Mouse (Mus musculus) MEL (cell line): Measurements from ENCODE around the gene Prdx3. TPM values are rescaled to one million over a fixed set of nuclear protein-coding genes. Genes with fewer than 3 reads are reported as not detected.

Source experiments
- DNase-seq: peaks from one replicate; pipeline ENCODE4 v3.0.0; 2011; ENCODE audit warnings: low read depth, low spot score
- H3K27ac ChIP-seq: 2 replicates; pipeline ENCODE4 v1.5.1; 2012; ENCODE audit warnings: low read depth, mild to moderate bottlenecking, control low read depth, low read length, moderate library complexity; ENCODE audit not compliant: control insufficient read depth
- H3K27me3 ChIP-seq, 2 experiments: fragments of 150-350 bp in 1 of 2; sonication (generic) in 1 of 2; 2 replicates each; pipeline ENCODE4 v1.6.1; 2012; ENCODE audit warnings: low read length in 2 of 2, mild to moderate bottlenecking in 2 of 2, improper control_type of control experiment in 1 of 2, moderate library complexity in 1 of 2; ENCODE audit not compliant: insufficient read depth in 2 of 2, control insufficient read depth in 1 of 2
- H3K36me3 ChIP-seq, 2 experiments: 2 replicates each; pipeline ENCODE4 v1.6.1; 2012 to 2014; ENCODE audit warnings: low read length in 2 of 2, improper control_type of control experiment in 1 of 2, inconsistent platforms in 1 of 2, mild to moderate bottlenecking in 1 of 2; ENCODE audit not compliant: insufficient read depth in 2 of 2, control insufficient read depth in 1 of 2
- H3K4me1 ChIP-seq, 2 experiments: fragments of 150-350 bp in 1 of 2; sonication (generic) in 1 of 2; 2 replicates each; pipeline ENCODE4 v1.6.1; 2012; ENCODE audit warnings: low read length in 2 of 2, improper control_type of control experiment in 1 of 2, mild to moderate bottlenecking in 1 of 2; ENCODE audit not compliant: insufficient read depth in 2 of 2, control insufficient read depth in 1 of 2
- H3K4me3 ChIP-seq, 2 experiments: fragments of 150-350 bp in 1 of 2; sonication (generic) in 1 of 2; 2 replicates each; pipeline ENCODE4 v1.5.1; 2012; ENCODE audit warnings: low read depth in 2 of 2, low read length in 2 of 2, mild to moderate bottlenecking in 2 of 2, moderate library complexity in 2 of 2, control low read depth in 1 of 2, improper control_type of control experiment in 1 of 2; ENCODE audit not compliant: control insufficient read depth in 1 of 2, insufficient read depth in 1 of 2
- H3K79me2 ChIP-seq: 2 replicates; pipeline ENCODE4 v1.6.1; 2012; ENCODE audit warnings: mild to moderate bottlenecking, low read length, moderate library complexity; ENCODE audit not compliant: control insufficient read depth, poor library complexity, insufficient read depth
- H3K9ac ChIP-seq: 2 replicates; pipeline ENCODE4 v1.6.1; 2012; ENCODE audit warnings: low read depth, mild to moderate bottlenecking, control low read depth, low read length, moderate library complexity; ENCODE audit not compliant: control insufficient read depth, poor library complexity, severe bottlenecking
- H3K9me3 ChIP-seq: fragments of 150-350 bp; sonication (generic); replicated peaks from 2 replicates; pipeline ENCODE4 v1.6.1; 2012; ENCODE audit warnings: mild to moderate bottlenecking, low read length, improper control_type of control experiment, moderate library complexity; ENCODE audit not compliant: insufficient read depth
- BHLHE40 ChIP-seq: IDR thresholded peaks from 2 replicates; pipeline ENCODE4 v1.6.1; 2012; ENCODE audit warnings: low read depth, mild to moderate bottlenecking, inconsistent platforms, low read length, improper control_type of control experiment, borderline replicate concordance
- CHD1 ChIP-seq: IDR thresholded peaks from 2 replicates; pipeline ENCODE4 v1.6.1; 2012; ENCODE audit warnings: low read depth, mild to moderate bottlenecking, inconsistent platforms, low read length, improper control_type of control experiment
- CHD2 ChIP-seq: IDR thresholded peaks from 2 replicates; pipeline ENCODE4 v1.6.1; 2011; ENCODE audit warnings: low read length, improper control_type of control experiment
- CTCF ChIP-seq, 3 experiments: IDR thresholded peaks in 2 of 3; conservative IDR thresholded peaks in 1 of 3; 2 replicates each; pipeline ENCODE4 v1.5.1; 2011 to 2012; ENCODE audit warnings: low read length in 3 of 3, low read depth in 2 of 3, mild to moderate bottlenecking in 2 of 3, improper control_type of control experiment in 1 of 3, inconsistent platforms in 1 of 3, mixed read lengths in 1 of 3, moderate library complexity in 1 of 3; ENCODE audit not compliant: control insufficient read depth in 1 of 3, insufficient read depth in 1 of 3, poor library complexity in 1 of 3, severe bottlenecking in 1 of 3
- E2F4 ChIP-seq: IDR thresholded peaks from 2 replicates; pipeline ENCODE4 v1.6.1; 2011; ENCODE audit warnings: low read depth, low read length, improper control_type of control experiment, borderline replicate concordance
- ELF1 ChIP-seq: IDR thresholded peaks from 2 replicates; pipeline ENCODE4 v1.6.1; 2014; ENCODE audit warnings: low read depth, mild to moderate bottlenecking, inconsistent platforms, low read length, improper control_type of control experiment, moderate library complexity
- EP300 ChIP-seq, 2 experiments: IDR thresholded peaks; 2 replicates each; pipeline ENCODE4 v1.6.1; 2011; ENCODE audit warnings: improper control_type of control experiment in 2 of 2, low read length in 2 of 2, low read depth in 1 of 2, mild to moderate bottlenecking in 1 of 2
- ETS1 ChIP-seq: IDR thresholded peaks from 2 replicates; pipeline ENCODE4 v1.6.1; 2012; ENCODE audit warnings: low read depth, mild to moderate bottlenecking, inconsistent platforms, low read length, improper control_type of control experiment, moderate library complexity
- GABPA ChIP-seq: IDR thresholded peaks from 2 replicates; pipeline ENCODE4 v1.6.1; 2012; ENCODE audit warnings: low read depth, mild to moderate bottlenecking, inconsistent platforms, low read length, improper control_type of control experiment, moderate library complexity
- GATA1 ChIP-seq: IDR thresholded peaks from 2 replicates; pipeline ENCODE4 v1.6.1; 2011; ENCODE audit warnings: low read depth, low read length, improper control_type of control experiment
- HCFC1 ChIP-seq: IDR thresholded peaks from 2 replicates; pipeline ENCODE4 v1.6.1; 2012; ENCODE audit warnings: low read depth, mild to moderate bottlenecking, inconsistent platforms, low read length, improper control_type of control experiment, moderate library complexity
- JUND ChIP-seq: IDR thresholded peaks from 2 replicates; pipeline ENCODE4 v1.6.1; 2011; ENCODE audit warnings: low read depth, mild to moderate bottlenecking, improper control_type of control experiment, low read length
- KAT2A ChIP-seq: conservative IDR thresholded peaks from 2 replicates; pipeline ENCODE4 v1.6.1; 2012; ENCODE audit warnings: low read depth, low read length, improper control_type of control experiment, inconsistent platforms
- MAFK ChIP-seq: IDR thresholded peaks from 2 replicates; pipeline ENCODE4 v1.6.1; 2011; ENCODE audit warnings: low read depth, mild to moderate bottlenecking, low read length, improper control_type of control experiment, borderline replicate concordance
- MAX ChIP-seq: IDR thresholded peaks from 2 replicates; pipeline ENCODE4 v1.6.1; 2011; ENCODE audit warnings: low read length, improper control_type of control experiment
- MEF2A ChIP-seq: IDR thresholded peaks from 2 replicates; pipeline ENCODE4 v1.6.1; 2014; ENCODE audit warnings: low read depth, mild to moderate bottlenecking, inconsistent platforms, low read length, improper control_type of control experiment; ENCODE audit not compliant: poor library complexity, insufficient replicate concordance, severe bottlenecking; ENCODE audit errors: extremely low read depth
- MXI1 ChIP-seq: IDR thresholded peaks from 2 replicates; pipeline ENCODE4 v1.6.1; 2011; ENCODE audit warnings: mild to moderate bottlenecking, low read depth, low read length, improper control_type of control experiment
- MYB ChIP-seq: IDR thresholded peaks from 2 replicates; pipeline ENCODE4 v1.6.1; 2011; ENCODE audit warnings: mild to moderate bottlenecking, low read depth, low read length, improper control_type of control experiment
- MYC ChIP-seq: IDR thresholded peaks from 2 replicates; pipeline ENCODE4 v1.6.1; 2011; ENCODE audit warnings: low read depth, mild to moderate bottlenecking, low read length, improper control_type of control experiment, moderate library complexity
- NELFE ChIP-seq: IDR thresholded peaks from 2 replicates; pipeline ENCODE4 v1.6.1; 2011; ENCODE audit warnings: low read depth, low read length, improper control_type of control experiment
- POLR2A ChIP-seq, 2 experiments: IDR thresholded peaks; 2 replicates each; pipeline ENCODE4 v1.6.1; 2011 to 2012; ENCODE audit warnings: low read length in 2 of 2, mild to moderate bottlenecking in 2 of 2, control low read depth in 1 of 2, improper control_type of control experiment in 1 of 2, low read depth in 1 of 2, moderate library complexity in 1 of 2; ENCODE audit not compliant: control insufficient read depth in 1 of 2, insufficient read depth in 1 of 2, poor library complexity in 1 of 2
- POLR2AphosphoS2 ChIP-seq: IDR thresholded peaks from 2 replicates; pipeline ENCODE4 v1.6.1; 2011; ENCODE audit warnings: low read length, improper control_type of control experiment
- POLR2AphosphoS5 ChIP-seq: IDR thresholded peaks from 2 replicates; pipeline ENCODE4 v1.6.1; 2012; ENCODE audit warnings: low read depth, borderline replicate concordance, mild to moderate bottlenecking, inconsistent platforms, low read length, moderate library complexity, mixed read lengths
- RAD21 ChIP-seq: IDR thresholded peaks from 2 replicates; pipeline ENCODE4 v1.6.1; 2011; ENCODE audit warnings: mild to moderate bottlenecking, low read depth, low read length, improper control_type of control experiment
- RCOR1 ChIP-seq: IDR thresholded peaks from 2 replicates; pipeline ENCODE4 v1.6.1; 2012; ENCODE audit warnings: low read depth, mild to moderate bottlenecking, inconsistent platforms, low read length, improper control_type of control experiment
- SMC3 ChIP-seq: IDR thresholded peaks from 2 replicates; pipeline ENCODE4 v1.6.1; 2011; ENCODE audit warnings: low read depth, low read length, improper control_type of control experiment
- TAL1 ChIP-seq: IDR thresholded peaks from 2 replicates; pipeline ENCODE4 v1.6.1; 2012; ENCODE audit warnings: mild to moderate bottlenecking, inconsistent platforms, low read length, moderate library complexity, mixed read lengths
- TBP ChIP-seq: IDR thresholded peaks from 2 replicates; pipeline ENCODE4 v1.8.0; 2011; ENCODE audit warnings: low read depth, low read length, improper control_type of control experiment
- TCF12 ChIP-seq: IDR thresholded peaks from 2 replicates; pipeline ENCODE4 v1.6.1; 2014; ENCODE audit warnings: low read depth, mild to moderate bottlenecking, inconsistent platforms, low read length, improper control_type of control experiment, moderate library complexity
- UBTF ChIP-seq: IDR thresholded peaks from 2 replicates; pipeline ENCODE4 v1.6.1; 2012; ENCODE audit warnings: low read depth, mild to moderate bottlenecking, inconsistent platforms, low read length, improper control_type of control experiment, moderate library complexity, borderline replicate concordance; ENCODE audit not compliant: insufficient read depth
- USF1 ChIP-seq: IDR thresholded peaks from 2 replicates; pipeline ENCODE4 v1.6.1; 2014; ENCODE audit warnings: low read depth, mild to moderate bottlenecking, inconsistent platforms, low read length, improper control_type of control experiment, moderate library complexity
- USF2 ChIP-seq, 2 experiments: IDR thresholded peaks; 2 replicates each; pipeline ENCODE4 v1.6.1; 2011 to 2012; ENCODE audit warnings: improper control_type of control experiment in 2 of 2, low read length in 2 of 2, borderline replicate concordance in 1 of 2, inconsistent platforms in 1 of 2, low read depth in 1 of 2, mild to moderate bottlenecking in 1 of 2; ENCODE audit not compliant: insufficient read depth in 1 of 2
- ZC3H11A ChIP-seq: IDR thresholded peaks from 2 replicates; pipeline ENCODE4 v1.6.1; 2012; ENCODE audit warnings: low read depth, mild to moderate bottlenecking, inconsistent platforms, low read length, improper control_type of control experiment
- ZKSCAN1 ChIP-seq: IDR thresholded peaks from 2 replicates; pipeline ENCODE4 v1.6.1; 2012; ENCODE audit warnings: low read depth, mild to moderate bottlenecking, inconsistent platforms, low read length, improper control_type of control experiment, moderate library complexity
- ZMIZ1 ChIP-seq: IDR thresholded peaks from 2 replicates; pipeline ENCODE4 v1.6.1; 2012; ENCODE audit warnings: low read depth, mild to moderate bottlenecking, inconsistent platforms, low read length, improper control_type of control experiment, moderate library complexity
- ZNF384 ChIP-seq: IDR thresholded peaks from 2 replicates; pipeline ENCODE4 v1.6.1; 2012; ENCODE audit warnings: low read depth, mild to moderate bottlenecking, inconsistent platforms, low read length, improper control_type of control experiment
- polyA plus RNA-seq, 2 experiments: library from polyadenylated mRNA; stranded (reverse) in 1 of 2; unstranded in 1 of 2; fragments of >175 nt in 1 of 2; fragments of >200 nt in 1 of 2; gene quantifications; 2 replicates each; pipeline versions ENCODE4 v1.2.1 to v1.2.4; 2012; ENCODE audit warnings: low replicate concordance in 2 of 2, low read depth in 1 of 2; ENCODE audit not compliant: insufficient read length in 2 of 2, insufficient read depth in 1 of 2, missing spikeins in 1 of 2
- total RNA-seq: library from RNA; depleted of rRNA; stranded (reverse); fragments of 300-350 nt; gene quantifications from 2 replicates; pipeline ENCODE4 v1.2.3, GENCODE M21; 2012

Gene Prdx3
- total and polyA plus RNA-seq, 3 experiments = 267 to 332 TPM; not detected in 1

DNA sequence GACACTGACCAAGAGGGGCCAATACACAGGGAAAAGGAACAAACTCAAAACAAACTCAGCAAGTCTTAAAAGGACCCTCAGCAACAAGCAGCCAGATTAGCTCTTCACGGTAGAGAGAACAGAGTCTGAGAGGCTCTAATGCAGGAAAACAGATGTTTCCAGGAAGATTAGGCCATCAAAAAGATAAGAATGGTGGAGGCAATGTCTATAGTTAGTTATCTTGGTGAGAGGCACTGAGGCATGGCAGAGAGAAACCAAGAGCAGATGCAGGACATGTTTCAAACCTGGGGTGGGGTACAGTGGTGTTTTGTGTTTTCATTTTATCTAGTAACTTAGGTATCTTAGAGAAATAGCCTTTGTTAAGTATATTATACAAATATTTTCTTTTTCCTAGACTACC lies 2.1 kb downstream of the Prdx3 start:
- H3K4me1 ChIP-seq = peaks cover 22 to 26% of the 10 kb centered on the region in 2 experiments
- H3K36me3 ChIP-seq = peaks cover 34 to 41% of the 10 kb centered on the region in 2 experiments
- DNase-seq = peak; percentile 93
- H3K79me2 ChIP-seq = peaks cover 18% of the 10 kb centered on the region
- peak overlapping the region; percentile 8 to 11; a peak in 2 of 4 replicates for H3K4me3 ChIP-seq
- H3K27ac ChIP-seq = peak overlapping the region; percentile 96
- H3K27me3 ChIP-seq = no peaks in the 10 kb centered on the region
- H3K9me3 ChIP-seq = no peaks in the 10 kb centered on the region
- peak overlapping the region; percentile 72 for H3K9ac ChIP-seq
- TF ChIP-seq ELF1 (no peak), BHLHE40 (peak; percentile 74), GATA1 (peak; percentile 100), CHD1 (no peak), MXI1 (peak; percentile 95), SMC3 (peak; percentile 31), RAD21 (no peak), HCFC1 (peak; percentile 60; the same call in 1 of the 2 replicates), MEF2A (peak; percentile 79; the same call in 1 of the 2 replicates), MYB (peak; percentile 36; the same call in 1 of the 2 replicates), CTCF (IDR thresholded peaks at IDR 0.05 in 2 of 3, conservative IDR thresholded peaks at IDR 0.05 in 1 of 3; ENCODE audit: control insufficient read depth in 1 of 3, insufficient read depth in 1 of 3, low read depth in 2 of 3, low read length in 3 of 3, poor library complexity in 1 of 3, severe bottlenecking in 1 of 3) (no peak), USF2 (IDR thresholded peaks at IDR 0.05; ENCODE audit: borderline replicate concordance in 1 of 2, insufficient read depth in 1 of 2, low read depth in 1 of 2, low read length in 2 of 2) (no peak), TBP (peak; percentile 80), UBTF (no peak), TCF12 (peak; percentile 99), MAFK (peak; percentile 89; the same call in 1 of the 2 replicates), POLR2AphosphoS2 (peak; percentile 75; the same call in 1 of the 2 replicates), ZMIZ1 (peak; percentile 88), CHD2 (peak; percentile 56; the same call in 1 of the 2 replicates), KAT2A (peak; percentile 54; the same call in 1 of the 2 replicates), MYC (peak; percentile 89), JUND (peak; percentile 83; the same call in 1 of the 2 replicates), TAL1 (peak; percentile 99), ZKSCAN1 (no peak), E2F4 (no peak; the same call in 1 of the 2 replicates), ETS1 (peak; percentile 98), ZC3H11A (peak; percentile 47), EP300 (IDR thresholded peaks at IDR 0.05; ENCODE audit: low read depth in 1 of 2, low read length in 2 of 2) (peak; percentile 99 to 100), MAX (peak; percentile 71), RCOR1 (peak; percentile 97), USF1 (0 out of 2 replicates have a peak, but pooled peaks have one; percentile 48), ZNF384 (peak; percentile 58), GABPA (no peak), NELFE (no peak), POLR2A (IDR thresholded peaks at IDR 0.05; ENCODE audit: control insufficient read depth in 1 of 2, insufficient read depth in 1 of 2, low read depth in 1 of 2, low read length in 2 of 2, poor library complexity in 1 of 2) (peak in 1 of 2 experiments; percentile 39; a peak in 2 of 4 replicates), POLR2AphosphoS5 (no peak)
